Mouse (Mus musculus) forebrain, embryonic 15.5 days (tissue): ENCODE measurements around the gene Slc45a2. TPM values are rescaled to one million over a fixed set of nuclear protein-coding genes. Genes with fewer than 3 reads are reported as not detected.
A peak's percentile ranks its signal among the peaks of the same experiment; 100 is the strongest.
"Not testable (repeated sequence)": the region's sequence is repeated elsewhere in the genome, so short reads cannot be mapped to it uniquely, and the experiment has no call there.

Source experiments
- ATAC-seq: fragments of 200-750 bp; cut with Nextera tagmentation; replicated peaks from 2 replicates; pipeline ENCODE4 v1.8.0; 2017; ENCODE audit warnings: mild to moderate bottlenecking, moderate TSS enrichment, moderate library complexity
- H3K27ac ChIP-seq: fragments of 300-500 bp; sonication (generic); replicated peaks from 2 replicates; pipeline ENCODE4 v1.5.1; 2015; ENCODE audit warnings: mild to moderate bottlenecking, inconsistent platforms
- H3K27me3 ChIP-seq: fragments of 300-500 bp; sonication (generic); 2 replicates; pipeline ENCODE4 v1.6.1; 2015; ENCODE audit warnings: inconsistent platforms
- H3K36me3 ChIP-seq: fragments of 300-500 bp; sonication (generic); 2 replicates; pipeline ENCODE4 v1.6.1; 2015; ENCODE audit warnings: mild to moderate bottlenecking, inconsistent platforms
- H3K4me1 ChIP-seq: fragments of 300-500 bp; sonication (generic); 2 replicates; pipeline ENCODE4 v1.6.1; 2015; ENCODE audit warnings: inconsistent platforms
- H3K4me2 ChIP-seq: fragments of 300-500 bp; sonication (generic); replicated peaks from 2 replicates; pipeline ENCODE4 v1.6.1; 2015; ENCODE audit warnings: mild to moderate bottlenecking, inconsistent platforms
- H3K4me3 ChIP-seq: fragments of 300-500 bp; sonication (generic); 2 replicates; pipeline ENCODE4 v1.5.1; 2015; ENCODE audit warnings: mild to moderate bottlenecking, inconsistent platforms
- H3K9ac ChIP-seq: fragments of 300-500 bp; sonication (generic); replicated peaks from 2 replicates; pipeline ENCODE4 v1.6.1; 2015; ENCODE audit warnings: mild to moderate bottlenecking, inconsistent platforms
- H3K9me3 ChIP-seq: fragments of 300-500 bp; sonication (generic); 2 replicates; pipeline ENCODE4 v1.6.1; 2016; ENCODE audit warnings: inconsistent platforms
- WGBS: fragments of 180-500 bp; shearing (Covaris S2); methylation state at CpG from one replicate; pipeline ENCODE4 v1.1.7; 2015; ENCODE audit warnings: mixed read lengths; 5-methylcytosine and 5-hydroxymethylcytosine counted together
- polyA plus RNA-seq: library from polyadenylated mRNA; unstranded; fragments of >200 nt; fragmentation: Nextera tagmentation; extraction: Ambion mirVana; gene quantifications from 2 replicates; pipeline ENCODE4 v1.2.1, GENCODE M21; 2015

Gene Slc45a2
- polyA plus RNA-seq, 1 experiment from 2014 or later = not detected

DNA sequence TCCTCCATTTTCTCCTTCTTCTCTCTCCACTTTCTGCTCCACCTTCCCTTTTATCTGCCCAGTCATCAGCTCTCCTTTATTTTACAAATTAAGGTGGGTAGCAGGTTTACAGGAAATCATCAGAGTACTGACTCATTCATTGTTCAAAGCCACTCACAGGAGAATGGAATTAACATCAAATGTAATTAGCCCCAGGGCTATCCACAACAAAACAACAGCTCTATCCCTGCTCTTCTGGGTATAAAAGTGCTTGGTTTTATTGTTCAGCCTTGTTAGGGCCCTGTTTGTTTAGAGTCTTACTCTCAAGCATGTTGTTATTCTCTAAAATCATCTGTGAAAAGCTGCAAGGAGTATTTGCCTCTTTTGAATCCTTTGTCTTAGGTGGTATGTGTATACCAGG, 23.4 kb upstream of the Slc45a2 start:
- Histone ChIP-seq H3K9me3 (no peaks in the 10 kb centered on the region), H3K36me3 (no peaks in the 10 kb centered on the region)
- no peak for ATAC-seq

DNA sequence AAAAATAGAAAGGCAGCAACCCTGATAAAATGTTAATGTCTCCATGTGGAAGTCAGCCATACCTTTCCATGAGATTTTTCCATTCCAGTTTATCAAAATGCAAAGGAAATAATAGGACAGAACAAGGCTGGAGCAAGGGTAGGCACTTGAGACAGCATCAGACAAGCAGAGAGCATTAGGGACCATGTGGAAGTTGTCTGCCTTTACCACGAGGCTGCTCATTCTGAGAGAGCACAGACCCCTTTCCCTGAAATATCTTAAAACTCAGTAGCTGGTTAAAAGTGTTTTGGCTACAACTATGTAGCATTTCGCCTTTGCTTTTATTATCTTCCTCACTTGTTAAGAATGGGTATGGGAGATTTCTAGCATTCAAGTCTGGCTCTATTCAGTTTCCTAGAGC, 19.8 kb upstream of the Slc45a2 start:
- WGBS = 60% methylated on average over 2 of the region's 2 CpGs
- Histone ChIP-seq H3K4me2 (peak overlapping the region; percentile 68; the same call in 1 of the 2 replicates), H3K4me1 (peaks cover 9% of the 10 kb centered on the region), H3K9ac (no peak overlapping the region), H3K9me3 (no peaks in the 10 kb centered on the region), H3K27ac (no peak overlapping the region), H3K4me3 (no peak overlapping the region), H3K27me3 (no peaks in the 10 kb centered on the region), H3K36me3 (no peaks in the 10 kb centered on the region)
- ATAC-seq = no peak

More for the DNA sequence above, 23.4 kb upstream of the Slc45a2 start:
- no peaks in the 10 kb centered on the region for H3K27me3 ChIP-seq
- H3K4me2 ChIP-seq = no peak overlapping the region
- no peak overlapping the region for H3K27ac ChIP-seq
- H3K4me3 ChIP-seq = no peak overlapping the region
- H3K4me1 ChIP-seq = peaks cover 6% of the 10 kb centered on the region
- H3K9ac ChIP-seq = no peak overlapping the region

DNA sequence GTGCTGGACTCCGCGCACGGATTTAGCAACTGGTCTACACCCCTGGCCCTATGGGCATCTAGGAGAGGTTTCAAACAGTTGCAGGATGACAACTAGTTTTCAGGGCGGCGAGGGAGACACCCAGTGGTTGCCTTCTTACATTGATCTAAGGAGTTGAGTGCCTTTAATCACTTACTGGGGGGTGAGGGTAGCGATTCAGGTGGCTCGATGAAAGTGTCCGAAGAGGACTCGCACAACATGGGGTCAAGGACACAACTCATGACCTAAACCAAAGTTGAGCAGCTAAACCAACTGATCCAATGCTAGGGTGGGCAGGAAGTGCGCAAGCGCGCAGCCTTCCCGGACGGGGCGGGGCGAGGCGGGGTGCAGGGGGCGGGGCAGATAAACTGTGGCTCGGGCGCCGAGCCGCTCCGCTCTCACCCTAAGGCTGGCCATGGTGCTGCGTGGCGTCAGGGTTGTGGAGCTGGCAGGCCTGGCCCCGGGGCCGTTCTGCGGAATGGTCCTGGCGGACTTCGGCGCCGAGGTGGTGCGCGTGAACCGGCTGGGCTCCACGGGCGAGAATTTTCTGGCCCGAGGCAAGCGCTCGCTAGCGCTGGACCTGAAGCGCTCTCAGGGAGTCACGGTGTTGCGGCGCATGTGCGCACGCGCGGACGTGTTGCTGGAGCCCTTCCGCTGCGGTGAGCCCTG, 19.0 kb upstream of the Slc45a2 start, which contains the start of gene Amacr:
Amacr (plus strand) TSS at position 380 of the 687 bp plus-strand sequence.
- peak within 1 kb of the TSS; percentile 89 for H3K27ac ChIP-seq
- ATAC-seq = peak; percentile 100
- WGBS = under 1% methylated on average over 51 of the region's 52 CpGs
- H3K36me3 ChIP-seq = no peaks in the 10 kb centered on the region
- H3K27me3 ChIP-seq = no peaks in the 10 kb centered on the region
- H3K4me2 ChIP-seq = peak within 1 kb of the TSS; percentile 68
- peak within 1 kb of the TSS; percentile 85 for H3K4me3 ChIP-seq
- no peaks in the 10 kb centered on the region for H3K9me3 ChIP-seq
- H3K4me1 ChIP-seq = peaks cover 9% of the 10 kb centered on the region
- H3K9ac ChIP-seq = peak within 1 kb of the TSS; percentile 82

DNA sequence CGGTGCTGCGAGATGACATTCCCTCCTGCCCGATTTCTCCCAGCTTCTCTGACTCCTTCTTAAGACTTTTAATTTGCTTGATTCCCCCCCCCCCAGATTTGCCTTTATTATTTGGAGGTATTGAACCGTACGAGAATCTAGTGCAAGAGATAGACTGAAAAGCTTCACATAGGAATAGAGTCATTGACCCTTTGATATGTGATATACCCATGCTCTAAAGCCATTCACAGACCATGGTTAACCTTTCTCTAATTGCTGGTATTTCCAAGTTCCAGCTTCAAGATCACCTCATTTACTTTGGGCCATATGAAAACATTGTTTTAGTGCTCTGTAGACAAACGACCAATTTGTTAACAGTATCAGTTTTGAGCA, 18.5 kb upstream of the Slc45a2 start:
- WGBS = 6% methylated on average over 6 of the region's 6 CpGs
- no peaks in the 10 kb centered on the region for H3K36me3 ChIP-seq
- H3K9me3 ChIP-seq = no peaks in the 10 kb centered on the region
- H3K9ac ChIP-seq = peak overlapping the region; percentile 82
- ATAC-seq = peak; percentile 41
- H3K4me2 ChIP-seq = peak overlapping the region; percentile 68
- H3K27ac ChIP-seq = peak overlapping the region; percentile 89
- H3K4me3 ChIP-seq = peak overlapping the region; percentile 85
- no peaks in the 10 kb centered on the region for H3K27me3 ChIP-seq
- peaks cover 9% of the 10 kb centered on the region for H3K4me1 ChIP-seq

GRCm38 (mm10) chr15:10985756-10986155, 14.8 kb upstream of the Slc45a2 start:
- WGBS = 83% methylated on average over 6 of the region's 6 CpGs

DNA sequence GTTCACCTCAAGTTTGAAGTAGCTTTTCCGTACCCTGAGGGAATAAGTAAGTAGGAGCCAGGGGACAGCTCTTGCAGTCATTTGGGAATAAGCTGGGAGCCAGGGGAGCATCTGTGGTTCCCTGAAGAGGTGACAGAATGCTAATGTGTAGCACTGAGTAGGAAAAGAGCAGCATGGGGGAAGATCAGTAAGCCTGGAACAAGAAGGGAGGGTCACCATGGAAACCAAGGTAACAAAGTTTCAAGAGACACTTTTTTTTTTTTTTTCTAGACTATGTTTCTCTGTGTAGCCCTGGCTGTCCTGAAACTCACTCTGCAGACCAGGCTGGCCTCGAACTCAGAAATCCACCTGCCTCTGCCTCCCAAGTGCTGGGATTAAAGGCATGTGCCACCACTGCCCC, 14.0 kb upstream of the Slc45a2 start:
- not testable (repeated sequence) for H3K9me3 ChIP-seq, H3K27ac ChIP-seq, H3K4me2 ChIP-seq, ATAC-seq, H3K27me3 ChIP-seq, H3K4me3 ChIP-seq, H3K9ac ChIP-seq, H3K4me1 ChIP-seq, H3K36me3 ChIP-seq
- WGBS = 76% methylated on average over 2 of the region's 2 CpGs

More at GRCm38 (mm10) chr15:10985756-10986155, 14.8 kb upstream of the Slc45a2 start:
- Histone ChIP-seq H3K9ac (no peak overlapping the region), H3K4me2 (no peak overlapping the region), H3K27ac (no peak overlapping the region), H3K4me1 (peaks cover 9% of the 10 kb centered on the region), H3K9me3 (no peaks in the 10 kb centered on the region), H3K4me3 (no peak overlapping the region), H3K27me3 (no peaks in the 10 kb centered on the region), H3K36me3 (no peaks in the 10 kb centered on the region)
- no peak for ATAC-seq

DNA sequence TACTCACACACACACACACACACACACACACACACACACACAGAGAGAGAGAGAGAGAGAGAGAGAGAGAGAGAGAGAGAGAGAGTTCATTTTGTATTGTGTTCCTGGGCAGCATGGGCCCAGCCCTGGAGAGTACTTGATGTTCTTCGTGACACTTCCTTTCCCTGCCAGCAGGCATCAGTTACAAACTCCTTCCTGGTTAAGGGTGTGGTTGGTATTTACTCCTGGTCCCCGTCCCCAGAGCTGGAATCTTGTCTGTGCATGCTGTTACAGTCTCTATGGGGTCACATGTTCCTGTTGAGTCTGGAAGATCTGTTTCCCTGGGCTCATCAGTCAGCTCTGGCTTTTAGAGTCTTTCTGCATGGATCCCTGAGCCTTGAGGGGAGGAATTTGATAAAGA, 10.1 kb upstream of the Slc45a2 start:
- Histone ChIP-seq H3K9me3 (no peaks in the 10 kb centered on the region), H3K9ac (no peak overlapping the region), H3K27me3 (no peaks in the 10 kb centered on the region), H3K36me3 (0 out of 2 replicates have a peak, but pooled peaks cover 3% of the 10 kb centered on the region), H3K4me1 (no peaks in the 10 kb centered on the region), H3K4me2 (no peak overlapping the region), H3K4me3 (no peak overlapping the region), H3K27ac (no peak overlapping the region)
- 60% methylated on average over 2 of the region's 2 CpGs for WGBS
- no peak for ATAC-seq

DNA sequence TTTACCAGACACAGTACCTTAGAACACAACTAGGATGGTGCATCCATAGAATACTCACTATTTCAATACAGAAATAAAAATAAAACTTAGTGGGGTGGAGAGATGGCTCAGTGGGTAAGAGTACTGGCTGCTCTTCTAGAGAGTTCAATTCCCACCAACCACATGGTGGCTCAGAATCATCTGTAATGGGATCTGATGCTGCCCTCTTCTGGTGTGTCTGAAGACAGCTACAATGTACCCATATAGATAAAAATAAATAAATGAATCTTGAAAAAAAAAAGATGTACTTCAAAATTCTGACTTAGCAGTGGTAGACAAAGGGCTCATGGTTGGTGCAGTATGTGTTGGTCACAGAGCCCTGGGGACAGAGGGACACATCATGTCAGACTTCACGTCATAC, 9.0 kb upstream of the Slc45a2 start:
- Histone ChIP-seq H3K36me3 (0 out of 2 replicates have a peak, but pooled peaks cover 3% of the 10 kb centered on the region), H3K27ac (no peak overlapping the region), H3K9ac (no peak overlapping the region), H3K4me2 (no peak overlapping the region), H3K4me1 (no peaks in the 10 kb centered on the region), H3K4me3 (no peak overlapping the region), H3K9me3 (no peaks in the 10 kb centered on the region), H3K27me3 (no peaks in the 10 kb centered on the region)
- 100% methylated on average over 1 of the region's 1 CpGs for WGBS
- ATAC-seq = no peak

- Histone ChIP-seq H3K4me3 (no peak overlapping the region), H3K4me1 (no peaks in the 10 kb centered on the region), H3K27ac (no peak overlapping the region), H3K27me3 (no peaks in the 10 kb centered on the region), H3K9me3 (no peaks in the 10 kb centered on the region), H3K9ac (no peak overlapping the region), H3K36me3 (0 out of 2 replicates have a peak, but pooled peaks cover 2% of the 10 kb centered on the region), H3K4me2 (no peak overlapping the region)
- ATAC-seq = 0 out of 2 replicates have a peak, but pooled peaks have one; percentile 66
- WGBS = 61% methylated on average over 5 of the region's 5 CpGs
Observed at GRCm38 (mm10) chr15:10999832-11000231, 689 bp upstream of the Slc45a2 start.

GRCm38 (mm10) chr15:11003791-11004190, 3.3 kb downstream of the Slc45a2 start:
- Histone ChIP-seq H3K27me3 (no peaks in the 10 kb centered on the region), H3K9ac (no peak overlapping the region), H3K9me3 (no peaks in the 10 kb centered on the region), H3K36me3 (no peaks in the 10 kb centered on the region), H3K4me2 (no peak overlapping the region), H3K4me3 (no peak overlapping the region), H3K4me1 (no peaks in the 10 kb centered on the region), H3K27ac (no peak overlapping the region)
- no peak for ATAC-seq
- WGBS = 93% methylated on average over 4 of the region's 4 CpGs

DNA sequence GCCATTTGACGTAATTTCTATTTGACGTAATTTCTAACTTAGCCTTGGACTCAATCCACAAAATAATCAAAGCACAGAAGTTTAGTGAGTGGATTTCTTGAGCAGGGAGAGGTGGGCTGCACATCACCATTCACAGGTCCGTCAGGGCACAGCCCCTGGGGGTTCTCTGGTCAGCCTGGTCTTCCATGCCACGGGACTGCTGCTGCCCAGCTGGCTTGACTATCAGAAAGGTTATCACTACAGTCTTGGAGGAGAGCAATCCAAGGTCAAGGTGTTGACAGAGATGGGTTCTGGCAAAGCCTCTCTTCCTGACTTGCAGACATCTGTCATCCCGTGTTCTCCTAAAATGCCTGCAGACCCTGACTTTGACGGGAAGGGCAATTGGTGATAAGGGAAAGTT, 4.1 kb downstream of the Slc45a2 start:
- Histone ChIP-seq H3K9me3 (no peaks in the 10 kb centered on the region), H3K4me1 (no peaks in the 10 kb centered on the region), H3K36me3 (no peaks in the 10 kb centered on the region), H3K27ac (no peak overlapping the region), H3K4me2 (no peak overlapping the region), H3K4me3 (no peak overlapping the region), H3K27me3 (no peaks in the 10 kb centered on the region), H3K9ac (no peak overlapping the region)
- WGBS = 93% methylated on average over 6 of the region's 6 CpGs
- no peak for ATAC-seq

GRCm38 (mm10) chr15:11008756-11009155, 8.2 kb downstream of the Slc45a2 start:
- no peak overlapping the region for H3K4me2 ChIP-seq
- H3K4me3 ChIP-seq = no peak overlapping the region
- H3K27ac ChIP-seq = no peak overlapping the region
- peak; percentile 55; the same call in 1 of the 2 replicates for ATAC-seq
- no peak overlapping the region for H3K9ac ChIP-seq
- no peaks in the 10 kb centered on the region for H3K27me3 ChIP-seq
- H3K36me3 ChIP-seq = no peaks in the 10 kb centered on the region
- WGBS = 23% methylated on average over 5 of the region's 5 CpGs
- no peaks in the 10 kb centered on the region for H3K4me1 ChIP-seq
- no peaks in the 10 kb centered on the region for H3K9me3 ChIP-seq
